Mouse (Mus musculus): Measurements from ENCODE around the gene Abcb10.
A peak's percentile ranks its signal among the peaks of the same experiment; 100 is the strongest.
"Not testable (repeated sequence)": the region's sequence is repeated elsewhere in the genome, so short reads cannot be mapped to it uniquely, and the experiment has no call there.

Gene Abcb10

DNA sequence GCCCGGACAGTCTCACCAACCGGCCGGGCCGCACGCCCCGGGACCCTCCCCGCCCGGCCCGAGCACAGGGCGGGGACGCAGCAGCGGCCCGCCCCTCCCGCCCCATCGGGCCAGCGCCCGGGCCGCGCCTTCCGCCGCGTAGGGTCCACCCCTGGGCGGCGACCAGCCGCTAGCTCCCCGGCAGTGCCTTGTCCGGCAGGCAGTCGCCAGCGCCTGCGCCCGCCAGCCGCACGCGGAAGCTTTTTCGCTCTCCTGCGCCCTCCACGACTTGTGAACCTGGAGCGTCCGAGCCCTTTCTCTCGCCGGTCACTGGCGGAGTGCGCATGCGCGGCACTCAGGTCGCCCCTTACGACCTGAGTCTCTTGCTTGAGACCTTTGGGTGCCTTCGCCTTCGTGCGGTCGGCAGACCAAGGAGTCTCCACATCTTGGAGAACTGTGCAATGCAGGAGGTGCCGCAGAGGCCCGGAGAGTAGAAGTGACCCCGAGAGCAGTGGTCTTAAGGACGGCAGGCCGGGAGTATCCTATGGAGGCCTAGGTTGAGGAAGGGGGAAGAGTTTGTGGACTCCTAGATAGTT lies at the start of gene Abcb10:
Abcb10 (minus strand) TSS at position 297 of the 575 bp plus-strand sequence.
- DNase-seq: peak; percentile 91

DNA sequence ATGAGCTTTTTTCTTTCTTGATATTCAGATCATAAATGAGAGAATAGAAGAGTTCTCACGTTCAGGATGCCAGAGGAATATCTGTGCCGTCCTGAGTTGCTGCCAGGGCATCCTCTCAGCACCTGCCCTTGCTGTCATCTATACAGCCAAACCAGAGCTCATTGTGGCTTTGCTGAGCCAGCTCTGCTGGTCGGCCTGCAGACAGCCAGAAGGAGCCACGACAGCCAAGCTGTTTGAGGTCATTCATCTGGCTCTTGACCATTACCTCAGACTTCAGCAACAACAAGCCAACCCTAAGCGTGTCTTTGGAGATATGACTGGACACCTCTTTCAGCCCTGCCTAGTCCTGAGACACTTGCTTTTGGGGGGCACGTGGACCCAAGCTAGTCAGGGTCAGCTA lies 44.9 kb upstream of the Abcb10 start:
- DNase-seq: no peak

DNA sequence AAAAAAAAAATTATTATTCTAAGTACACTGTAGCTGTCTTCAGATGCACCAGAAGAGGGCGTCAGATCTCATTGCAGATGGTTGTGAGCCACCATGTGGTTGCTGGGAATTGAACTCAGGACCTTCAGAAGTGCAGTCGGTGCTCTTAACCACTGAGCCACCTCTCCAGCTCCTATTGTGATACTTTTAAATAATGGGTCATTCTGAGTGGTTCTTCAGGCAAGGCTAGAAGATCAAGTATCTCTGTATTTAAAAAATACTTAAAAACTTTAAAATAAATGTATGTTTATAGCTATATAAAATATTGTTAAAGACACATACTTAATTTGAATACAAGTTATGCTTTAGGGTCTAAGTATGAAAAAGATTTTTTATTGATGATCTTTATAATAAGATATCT lies 43.3 kb upstream of the Abcb10 start:
- not testable (repeated sequence) for DNase-seq

DNA sequence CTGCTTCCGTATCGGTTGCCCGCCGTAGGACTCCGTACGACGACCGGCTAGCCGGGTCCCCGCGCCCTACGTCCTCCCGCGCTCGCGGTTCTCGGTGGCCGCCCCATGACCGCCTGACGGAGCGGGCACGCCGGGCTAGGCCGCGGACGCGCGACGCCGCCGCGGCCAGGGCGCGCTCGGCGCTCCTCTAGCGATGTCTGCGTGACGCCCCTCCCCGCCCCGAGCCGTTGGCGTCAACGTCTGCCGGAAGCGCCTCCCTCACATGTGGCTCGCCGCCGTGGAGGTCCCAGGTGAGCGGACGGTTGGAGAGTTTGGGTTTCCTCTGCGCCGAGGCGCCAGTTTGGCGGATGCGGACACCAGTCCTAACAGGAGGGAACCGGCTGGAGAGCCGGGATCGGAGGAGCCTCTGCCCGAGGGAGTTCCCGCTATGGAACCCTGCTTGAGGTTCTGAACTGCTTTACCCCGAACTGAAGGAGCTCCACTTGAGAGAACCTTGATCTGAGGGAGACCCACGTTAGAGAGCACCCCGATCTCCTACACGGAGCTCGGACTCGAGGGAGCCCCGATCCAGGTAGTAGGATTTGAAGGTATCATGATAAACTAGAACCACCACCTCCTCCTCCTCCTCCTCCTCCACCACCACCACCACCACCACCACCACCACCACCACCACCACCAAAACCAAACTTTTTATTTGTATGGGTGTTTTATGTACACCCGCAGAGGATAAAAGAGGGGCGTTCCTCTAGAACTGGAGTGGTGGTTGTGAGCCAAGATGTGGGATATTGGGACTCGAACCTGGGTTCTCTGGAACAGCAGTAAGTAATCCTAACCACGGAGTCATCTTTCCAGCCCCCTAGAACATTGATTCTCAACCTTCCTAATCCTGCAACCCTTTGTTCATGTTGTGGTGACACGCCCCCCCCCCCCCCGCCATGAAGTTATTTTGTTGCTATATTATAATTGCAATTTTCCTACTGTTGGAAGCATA lies 38.6 kb upstream of the Abcb10 start, which contains the start of the genes Taf5l and Urb2:
Taf5l (minus strand) TSS at position 161 of the 991 bp plus-strand sequence.
Urb2 (plus strand) TSS at position 272 of the 991 bp plus-strand sequence.
- DNase-seq: peak; percentile 94

DNA sequence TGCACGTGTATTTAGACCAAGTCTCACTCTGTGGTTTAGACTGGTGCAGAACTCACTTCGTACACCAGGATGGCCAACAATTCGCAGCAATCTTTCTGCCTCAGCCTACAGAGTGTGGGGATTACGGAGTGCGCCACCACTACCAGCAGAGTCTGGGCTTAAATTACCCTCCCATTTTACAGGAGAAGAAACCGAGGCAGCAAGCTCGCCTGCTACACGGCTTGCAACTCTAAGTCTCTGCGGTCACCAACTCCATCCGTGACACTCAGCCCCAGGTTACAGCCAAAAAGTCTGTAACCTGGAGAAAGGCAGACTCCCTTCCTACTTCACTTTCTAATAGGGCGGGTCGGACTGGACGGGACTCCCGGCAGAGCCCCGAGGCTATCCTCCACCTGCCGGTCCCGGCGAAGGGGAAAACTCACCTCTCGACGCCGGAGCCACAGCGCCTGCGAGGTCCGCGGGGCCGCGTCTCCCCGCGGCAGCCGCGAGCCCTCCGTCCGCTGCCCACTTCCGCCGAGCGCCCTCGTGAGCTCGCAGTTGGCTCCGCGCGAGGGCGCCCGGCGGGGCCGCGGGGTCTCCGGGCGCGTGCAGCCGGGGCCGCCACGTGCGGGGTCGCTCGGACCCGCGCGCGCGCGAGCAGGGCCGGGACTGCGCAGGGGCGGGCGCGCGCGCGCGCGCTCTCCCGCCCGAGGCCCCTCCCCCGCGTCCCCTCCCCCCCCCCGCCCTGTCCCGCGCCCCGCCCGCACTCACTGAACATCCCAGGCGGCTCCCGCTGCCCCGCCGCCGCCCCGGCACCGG lies 37.7 kb upstream of the Abcb10 start:
- DNase-seq: peak; percentile 91

DNA sequence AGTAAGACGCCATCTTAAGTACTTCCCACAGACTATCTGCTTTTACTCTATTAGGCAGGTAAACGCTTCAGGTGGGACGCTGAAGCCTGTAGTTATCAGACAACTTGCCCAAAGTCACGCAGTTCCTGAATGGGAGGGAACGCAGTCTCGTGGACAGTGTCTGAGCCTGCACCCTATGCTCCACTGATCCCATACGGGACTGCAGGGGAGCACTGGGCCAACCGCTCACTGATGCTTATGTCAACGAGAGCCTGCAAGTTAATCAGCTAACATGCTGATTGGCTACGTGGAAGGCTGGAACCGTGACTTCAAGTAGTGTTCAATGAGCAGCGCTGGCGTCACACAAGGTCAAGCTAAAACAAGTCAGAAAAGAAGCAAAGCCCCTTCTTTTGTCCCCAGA lies 36.9 kb upstream of the Abcb10 start:
- DNase-seq: peak; percentile 14

DNA sequence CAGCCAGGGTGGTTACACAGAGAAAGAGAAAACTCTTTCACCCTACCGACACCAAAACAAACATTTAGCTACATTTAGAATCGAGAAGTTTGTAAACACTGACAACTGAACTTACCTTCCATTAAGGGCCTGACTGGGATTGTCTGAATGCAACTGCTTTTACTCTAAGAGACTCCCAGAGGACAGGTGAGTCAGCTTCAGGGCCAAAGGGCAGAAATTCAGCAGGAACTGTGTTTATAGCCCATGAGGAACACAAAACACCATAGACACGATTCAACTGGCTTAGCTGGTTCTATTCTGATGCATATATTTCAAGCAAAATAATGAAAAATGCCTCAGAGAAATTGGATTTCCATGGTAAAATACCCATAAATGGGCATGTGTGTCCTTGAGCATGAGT lies 31.8 kb upstream of the Abcb10 start:
- no peak for DNase-seq

DNA sequence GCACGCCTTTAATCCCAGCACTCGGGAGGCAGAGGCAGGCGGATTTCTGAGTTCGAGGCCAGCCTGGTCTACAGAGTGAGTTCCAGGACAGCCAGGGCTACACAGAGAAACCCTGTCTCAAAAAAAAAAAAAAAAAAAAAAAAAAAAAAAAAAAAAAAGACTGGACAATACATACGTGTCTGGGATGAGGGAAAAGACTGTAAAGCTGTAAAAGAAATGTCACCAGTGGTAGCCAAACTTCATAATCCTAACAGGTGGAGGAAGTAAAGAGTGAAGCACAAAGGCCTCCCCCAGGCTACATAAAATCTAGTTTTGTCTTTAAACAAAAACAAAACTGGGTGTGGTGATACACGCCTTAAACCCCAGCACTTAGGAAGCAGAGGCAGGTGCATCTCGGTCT lies 31.4 kb upstream of the Abcb10 start:
- DNase-seq: not testable (repeated sequence)

DNA sequence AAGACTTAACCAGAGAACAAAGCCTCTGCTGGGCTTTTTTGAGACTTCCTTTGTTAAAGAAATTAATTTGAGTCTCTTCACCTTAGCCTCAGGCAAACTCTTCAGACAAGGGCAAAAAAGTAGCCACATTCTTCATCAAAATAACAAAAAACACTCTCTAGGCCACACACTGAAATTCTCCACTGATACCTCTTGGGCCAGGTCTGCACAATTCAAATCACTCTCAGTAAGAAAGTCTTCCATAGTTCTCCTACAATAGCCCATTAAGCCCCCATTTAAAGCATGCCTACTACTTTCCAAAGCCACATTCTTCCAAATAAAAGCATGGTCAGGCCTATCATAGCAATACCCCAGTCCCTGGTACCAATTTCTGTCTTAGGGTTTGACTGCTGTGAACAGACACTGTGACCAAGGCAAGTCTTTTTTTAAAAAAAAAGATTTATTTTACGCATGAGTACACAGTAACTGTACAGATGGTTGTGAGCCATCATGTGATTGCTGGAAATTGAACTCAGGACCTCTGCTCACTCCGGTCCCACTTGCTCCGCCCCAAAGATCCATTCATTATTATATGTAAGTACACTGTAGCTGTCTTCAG lies 29.2 kb upstream of the Abcb10 start:
- no peak for DNase-seq

DNA sequence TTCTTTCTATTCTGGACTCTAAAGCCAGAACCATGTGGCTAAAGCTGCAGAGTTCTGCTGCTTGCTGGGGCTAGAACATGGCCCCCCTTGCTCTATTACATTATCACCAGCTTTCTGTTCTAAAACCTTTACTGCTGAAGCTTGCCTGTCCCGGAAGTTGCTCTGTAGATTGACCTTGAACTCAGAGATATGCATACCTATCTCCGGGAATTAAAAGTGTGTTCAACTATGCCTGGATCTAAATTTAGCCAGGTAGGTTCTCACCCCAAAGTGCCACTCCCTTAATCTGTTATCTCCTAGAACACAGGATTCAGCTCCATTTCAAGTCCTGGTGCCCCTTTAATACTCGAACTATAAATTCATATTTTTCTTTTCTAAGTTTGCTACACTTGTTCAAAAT lies 28.7 kb upstream of the Abcb10 start:
- DNase-seq: no peak

DNA sequence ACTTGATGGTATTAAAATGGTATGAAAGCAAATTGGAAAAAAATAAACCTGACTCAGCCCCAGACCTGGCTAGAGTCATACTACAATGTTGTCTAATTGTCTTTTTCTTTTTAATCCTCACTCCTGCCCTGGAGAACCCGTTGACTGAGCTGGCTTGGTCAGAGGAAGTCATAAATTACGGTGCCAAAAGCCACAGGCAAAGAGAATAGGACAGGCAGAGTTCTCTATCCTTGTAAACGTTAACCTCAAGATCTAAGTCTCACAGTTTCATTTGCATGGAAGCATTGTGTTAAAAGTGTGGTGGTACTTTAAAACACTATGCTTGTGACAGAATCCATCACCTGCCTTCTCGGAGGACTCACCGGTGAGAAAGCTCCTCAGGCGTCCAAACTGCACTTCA lies 24.9 kb upstream of the Abcb10 start:
- DNase-seq: no peak

DNA sequence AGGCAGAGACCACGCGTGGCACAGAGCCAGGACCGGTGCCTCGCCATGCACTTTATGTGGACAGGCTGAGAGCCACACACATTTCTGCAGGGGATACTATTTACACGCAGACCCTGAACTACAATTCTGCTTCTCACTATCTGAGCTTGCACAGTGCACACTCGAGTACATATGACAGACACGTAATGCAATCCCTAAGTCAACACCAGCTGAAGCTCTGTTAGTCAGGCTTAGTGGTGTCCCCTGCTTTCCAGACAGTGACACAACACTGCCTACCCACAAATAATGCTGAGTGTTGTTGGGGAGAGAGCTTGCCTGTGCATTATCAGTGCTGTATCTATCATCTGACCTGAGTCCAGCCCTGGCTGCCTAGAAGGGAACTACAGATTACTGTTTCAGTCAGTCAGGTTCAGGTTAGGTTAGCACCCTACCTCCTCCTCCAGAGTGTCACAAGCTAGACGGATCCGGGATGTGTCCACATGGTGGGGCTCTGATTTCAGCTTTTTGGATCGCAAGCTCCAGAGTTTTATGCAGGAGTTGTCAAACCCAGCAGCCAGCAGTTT lies 19.7 kb upstream of the Abcb10 start:
- no peak for DNase-seq

DNA sequence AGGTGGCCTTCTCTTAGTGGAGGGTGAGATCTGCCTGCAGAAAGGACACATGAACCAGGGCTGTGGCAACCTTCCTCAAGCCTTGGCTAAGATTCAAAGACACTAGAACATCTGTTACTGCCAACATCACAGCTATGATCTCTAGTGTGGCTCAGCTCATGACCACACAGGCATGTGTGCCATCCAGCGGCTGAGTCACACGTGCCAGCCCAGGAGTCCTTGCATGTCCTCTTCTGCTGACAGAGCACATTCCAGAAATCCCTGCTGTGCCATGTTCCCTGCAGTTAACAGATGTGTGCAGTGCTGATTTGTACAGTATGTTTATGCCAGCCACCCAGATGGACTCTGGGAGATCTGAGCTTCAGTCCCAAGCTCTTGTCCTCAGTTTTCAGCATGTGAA lies 16.6 kb upstream of the Abcb10 start:
- DNase-seq: no peak

DNA sequence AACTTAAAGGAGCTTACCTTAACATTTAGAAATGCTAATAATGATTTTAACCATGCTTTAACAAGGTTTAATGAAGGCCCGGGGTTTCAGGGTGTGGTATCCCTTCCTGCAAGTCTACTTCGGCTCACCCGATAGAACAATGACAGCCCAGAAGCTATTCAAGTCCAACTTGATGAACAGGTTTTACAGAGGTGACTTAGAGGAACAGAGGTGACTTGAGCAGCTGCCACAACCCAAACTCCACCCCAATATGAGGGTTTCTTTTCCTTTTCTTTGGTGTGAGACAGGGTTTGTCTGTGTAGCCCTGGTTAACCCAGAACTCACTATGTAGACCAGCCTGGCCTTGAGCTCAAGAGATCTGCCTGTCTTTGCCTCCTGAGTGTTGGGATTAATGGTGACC lies 11.1 kb upstream of the Abcb10 start:
- no peak for DNase-seq

DNA sequence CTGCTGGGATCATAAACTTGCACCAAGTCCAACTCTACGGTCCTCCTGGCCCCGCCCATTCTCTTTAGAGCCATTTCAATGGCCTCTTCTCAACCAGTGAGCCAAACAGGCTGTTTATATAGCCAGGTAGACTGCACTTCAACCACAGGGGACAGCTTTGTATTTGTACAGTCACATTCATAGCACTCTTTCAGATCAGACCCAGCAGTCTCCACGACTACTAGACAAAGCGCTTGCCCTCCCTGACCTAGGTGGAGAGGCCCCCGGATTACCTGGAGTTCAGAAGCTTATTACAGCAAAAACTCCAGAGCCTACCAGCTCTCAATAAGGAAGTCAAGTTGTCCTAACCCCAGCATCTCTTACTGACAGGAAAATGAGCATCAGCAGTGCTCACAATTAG lies 10.7 kb upstream of the Abcb10 start:
- no peak for DNase-seq

DNA sequence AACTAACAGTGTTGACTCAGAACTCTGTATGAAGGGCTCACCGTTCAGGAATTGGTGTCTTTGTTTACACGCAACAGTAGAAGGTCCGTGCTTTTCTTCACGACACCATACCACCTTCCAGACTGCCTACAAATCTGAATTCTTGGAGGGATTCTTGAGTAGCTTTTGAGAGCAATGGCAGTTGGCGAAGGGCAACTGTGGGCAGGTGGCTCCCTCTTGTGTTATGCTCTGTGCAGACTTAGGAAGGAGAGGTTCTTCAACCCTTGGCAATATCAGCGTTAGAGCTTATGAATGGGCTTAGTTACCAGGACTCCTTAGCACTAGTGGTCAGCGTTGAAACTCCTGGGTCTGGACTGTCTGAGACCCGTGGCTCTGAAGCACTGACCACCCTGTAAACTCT lies 9.7 kb upstream of the Abcb10 start:
- DNase-seq: no peak

DNA sequence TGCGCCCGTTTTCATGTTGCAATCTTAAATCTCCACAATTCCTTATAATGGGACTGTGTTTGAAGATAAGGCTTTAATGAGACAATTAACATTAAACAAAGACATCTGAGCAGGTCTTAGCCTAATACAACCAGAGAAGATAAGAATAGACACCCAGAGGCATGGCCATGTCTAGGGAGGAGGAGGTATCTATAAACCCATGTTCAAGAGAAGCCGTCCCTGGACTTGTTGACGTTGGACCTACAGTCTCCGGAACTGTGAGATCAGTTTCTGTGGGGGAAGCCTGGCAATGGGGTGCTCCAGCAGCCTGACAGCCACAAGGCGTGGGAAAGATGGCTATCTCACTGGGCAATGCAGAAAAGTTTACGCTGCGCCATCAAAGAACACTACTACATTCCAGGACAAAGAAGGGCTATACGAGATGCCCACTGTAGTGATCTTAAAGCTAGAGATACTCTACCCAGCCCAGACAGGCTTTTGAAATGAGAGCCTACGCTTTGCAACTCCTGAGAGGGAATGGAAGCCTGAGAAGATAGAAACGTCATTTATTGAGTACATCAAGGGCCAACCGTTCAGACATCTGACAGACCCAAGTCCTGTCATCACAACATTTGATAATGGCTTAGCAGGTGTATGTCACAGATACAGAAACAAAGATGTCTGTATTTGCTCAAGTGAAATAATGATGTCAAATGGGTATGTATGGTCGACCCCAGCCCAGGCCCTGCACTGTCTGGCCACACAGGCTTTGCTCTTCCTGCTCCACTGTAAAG lies 7.5 kb upstream of the Abcb10 start:
- no peak for DNase-seq

DNA sequence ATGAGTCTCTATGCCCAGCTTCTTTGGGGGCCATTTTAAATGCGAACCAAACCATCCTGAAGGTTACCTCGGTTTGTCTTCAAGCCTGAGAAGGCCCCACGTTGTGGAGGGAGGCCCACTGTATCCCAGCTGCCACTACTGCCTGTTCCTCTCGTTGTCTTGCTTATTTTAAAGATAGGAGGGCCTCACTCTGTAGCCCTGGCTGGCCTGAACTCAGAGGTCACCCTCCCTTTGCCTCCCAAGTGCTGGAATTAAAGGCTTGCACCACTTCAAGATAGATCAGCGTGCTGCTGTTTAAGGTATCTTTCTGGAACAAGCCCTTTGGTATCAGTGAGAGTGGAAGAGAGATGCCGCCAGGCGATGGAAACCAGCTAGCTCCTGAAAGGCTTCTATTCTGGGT lies 6.2 kb upstream of the Abcb10 start:
- DNase-seq: no peak

DNA sequence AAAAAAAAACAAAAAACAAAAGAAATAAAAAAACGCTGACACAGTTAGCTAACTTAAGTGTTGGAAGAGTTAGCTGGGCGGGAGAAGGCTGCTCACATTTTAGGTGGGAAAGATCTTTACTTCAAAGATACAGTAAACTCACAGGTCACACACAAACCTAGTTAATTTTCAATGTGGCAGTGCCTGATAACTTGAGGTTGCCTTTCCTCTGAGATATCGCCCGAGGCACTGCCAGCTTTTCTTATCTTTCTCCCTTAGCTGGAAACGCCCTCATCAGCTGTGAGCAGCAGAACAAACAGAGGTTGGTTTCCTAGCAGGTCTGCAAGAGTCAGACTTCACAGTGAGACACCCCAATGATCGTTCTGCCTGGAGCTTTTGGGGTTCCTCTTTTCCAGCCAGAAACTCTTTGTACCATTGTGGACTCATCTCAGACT lies 5.7 kb upstream of the Abcb10 start:
- DNase-seq: no peak

DNA sequence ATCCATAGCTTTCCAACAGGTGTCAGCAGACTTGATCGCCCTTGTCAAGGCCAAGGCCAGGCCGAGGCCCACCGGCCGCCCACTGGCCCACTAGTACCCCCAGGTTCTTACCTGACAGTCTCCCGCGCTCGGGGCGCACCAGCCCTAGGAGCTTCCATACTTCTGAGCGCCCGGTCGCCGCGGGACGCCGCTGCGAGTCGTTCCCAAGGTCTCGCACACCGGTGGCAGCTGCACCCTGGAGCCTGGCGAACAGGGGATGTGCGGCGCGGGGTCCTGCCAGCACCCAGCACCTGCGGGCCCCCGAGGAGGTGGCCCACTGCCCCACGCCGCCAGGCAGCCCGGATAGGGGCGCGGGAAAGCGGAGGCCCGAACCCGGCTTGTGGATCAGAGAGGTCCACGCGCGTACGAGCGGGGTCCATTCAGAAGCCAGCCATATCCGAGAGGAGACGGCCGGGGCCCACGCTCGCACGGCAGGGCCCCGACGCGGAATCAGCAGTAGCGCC lies 580 bp downstream of the Abcb10 start:
- no peak for DNase-seq

DNA sequence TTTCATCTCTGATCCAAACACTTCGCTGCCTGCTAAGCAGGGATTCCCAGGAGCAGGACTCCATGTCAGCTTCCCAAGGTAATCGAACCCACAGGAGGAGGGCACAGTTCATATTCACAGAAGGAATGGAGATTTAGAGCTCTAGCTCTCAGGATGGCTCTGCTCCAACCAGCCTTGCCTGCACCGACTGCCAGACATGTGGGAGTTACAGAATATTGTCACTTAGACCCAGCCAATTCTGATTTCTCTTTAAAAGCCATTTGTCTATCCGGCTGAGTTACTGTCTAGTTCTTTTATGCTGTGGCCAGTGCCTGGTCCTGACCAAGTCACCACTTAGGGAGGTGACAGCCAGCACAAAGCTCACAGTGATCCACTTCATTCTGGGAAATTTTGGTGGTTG lies 1.2 kb downstream of the Abcb10 start:
- DNase-seq: no peak

DNA sequence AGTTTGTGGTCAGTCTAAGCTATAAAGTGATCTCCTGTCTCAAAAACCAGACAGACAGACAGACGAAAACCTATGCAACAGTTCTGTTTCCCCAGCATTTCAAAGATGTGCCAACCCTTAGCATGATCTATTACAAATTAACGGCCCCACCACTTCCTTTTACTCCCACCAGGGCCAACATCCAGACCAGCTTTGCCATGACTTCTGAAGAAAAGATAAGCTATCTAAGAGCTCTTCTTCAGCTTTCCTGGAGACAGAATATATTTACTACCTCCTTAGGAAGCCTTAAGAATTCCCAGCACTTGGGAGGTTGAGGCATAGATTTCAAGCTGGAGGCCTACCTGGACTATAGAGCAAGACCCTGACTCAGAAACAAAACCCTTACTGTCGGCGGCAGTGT lies 2.7 kb downstream of the Abcb10 start:
- no peak for DNase-seq

Measured in retina, postnatal 1 day (tissue).